ENCODE assay signal across 40 mouse cellular contexts in genomic region chr4:53018392-53018791, GRCm38 (mm10). TPM values are rescaled to one million over a fixed set of nuclear protein-coding genes. Genes with fewer than 3 reads are reported as not detected.
"Had no signal": no experiment of that assay in that cellular context is flagged by ENCODE, and none has a peak within 500 bp of the region (broad histone marks: within the 10 kb centered on the region; RNA-seq: fewer than 3 reads in every experiment).

No protein-coding gene starts in this region.

- DNase-seq: cerebellum, adult 2 months; cerebellum, adult 8-10 months; cerebellum, adult 9-10 months; cerebellum, adult 9-11 months; cerebellum, postnatal 10 days; cerebellum, postnatal 14 days; cerebellum, postnatal 25 days; cerebellum, postnatal 36 days; embryo, embryonic 11 days; forebrain, postnatal 0 days; gastrocnemius, adult 2 months; gastrocnemius, postnatal 10 days; gastrocnemius, postnatal 14 days; gastrocnemius, postnatal 25 days; gastrocnemius, postnatal 36 days; heart, adult 11 months; heart, adult 18-20 months; heart, adult 2 months had no signal

- H3K9me3 ChIP-seq: forebrain, embryonic 12.5 days; forebrain, embryonic 15.5 days had no signal

- H3K27ac ChIP-seq: embryonic facial prominence, embryonic 10.5 days; embryonic facial prominence, embryonic 12.5 days; embryonic facial prominence, embryonic 13.5 days; embryonic facial prominence, embryonic 15.5 days; forebrain, embryonic 10.5 days; forebrain, embryonic 12.5 days; forebrain, embryonic 13.5 days; forebrain, embryonic 15.5 days; gastrocnemius, adult 2 months; heart, adult 2 months had no signal

- H3K27me3 ChIP-seq: embryonic facial prominence, embryonic 12.5 days; embryonic facial prominence, embryonic 13.5 days; embryonic facial prominence, embryonic 15.5 days; forebrain, embryonic 12.5 days; forebrain, embryonic 13.5 days; forebrain, embryonic 15.5 days had no signal

- ATAC-seq: forebrain, embryonic 13.5 days; forebrain, embryonic 14.5 days; forebrain, embryonic 15.5 days; forebrain, embryonic 16.5 days; forebrain, postnatal 0 days had no signal

- H3K4me3 ChIP-seq: embryonic facial prominence, embryonic 10.5 days; embryonic facial prominence, embryonic 12.5 days; embryonic facial prominence, embryonic 13.5 days; embryonic facial prominence, embryonic 15.5 days; erythroblast, embryonic 14.5 days; forebrain, embryonic 10.5 days; forebrain, embryonic 12.5 days; forebrain, embryonic 13.5 days; forebrain, embryonic 15.5 days; gastrocnemius, adult 2 months; heart, adult 2 months had no signal

- H3K4me2 ChIP-seq: embryonic facial prominence, embryonic 12.5 days; embryonic facial prominence, embryonic 13.5 days; embryonic facial prominence, embryonic 15.5 days; forebrain, embryonic 12.5 days; forebrain, embryonic 13.5 days; forebrain, embryonic 15.5 days had no signal

- H3K4me1 ChIP-seq: embryonic facial prominence, embryonic 10.5 days; embryonic facial prominence, embryonic 12.5 days; embryonic facial prominence, embryonic 13.5 days; embryonic facial prominence, embryonic 15.5 days; forebrain, embryonic 10.5 days; forebrain, embryonic 12.5 days; forebrain, embryonic 13.5 days; forebrain, embryonic 15.5 days had no signal

- H3K9ac ChIP-seq: embryonic facial prominence, embryonic 12.5 days; embryonic facial prominence, embryonic 13.5 days; embryonic facial prominence, embryonic 15.5 days; forebrain, embryonic 12.5 days; forebrain, embryonic 13.5 days; forebrain, embryonic 15.5 days; forebrain, postnatal 0 days had no signal

RNA-seq across cellular contexts. Expression of gene Nipsnap3a, which starts 29.3 kb away (rescaled TPM):
- total RNA-seq: common myeloid progenitor, adult 5-6 weeks; forebrain, postnatal 0 days; gastrocnemius, adult 18-20 months; gastrocnemius, adult 2 months; gastrocnemius, adult 8-10 months; gastrocnemius, postnatal 10 days; gastrocnemius, postnatal 14 days; gastrocnemius, postnatal 25 days; gastrocnemius, postnatal 36 days; gastrocnemius, postnatal 4 days; granulocyte monocyte progenitor cell, adult 5-6 weeks; heart, adult 18-20 months; heart, adult 2 months had no signal
- polyA plus RNA-seq: cerebellum, adult 2 months; cortical plate, adult 2 months; embryonic facial prominence, embryonic 10.5 days; embryonic facial prominence, embryonic 11.5 days; embryonic facial prominence, embryonic 12.5 days; embryonic facial prominence, embryonic 13.5 days; embryonic facial prominence, embryonic 15.5 days; erythroblast, embryonic 14.5 days; forebrain, embryonic 10.5 days; forebrain, embryonic 11.5 days; forebrain, embryonic 12.5 days; forebrain, embryonic 13.5 days; forebrain, embryonic 14.5 days; forebrain, embryonic 15.5 days; forebrain, embryonic 16.5 days; forebrain, postnatal 0 days; frontal cortex, adult 2 months; gonadal fat pad, adult 2 months; heart, adult 2 months had no signal

RNA-seq across cellular contexts. Expression of gene Olfr270, which starts 54.0 kb away (rescaled TPM):
- total RNA-seq: common myeloid progenitor, adult 5-6 weeks; forebrain, postnatal 0 days; gastrocnemius, adult 18-20 months; gastrocnemius, adult 2 months; gastrocnemius, adult 8-10 months; gastrocnemius, postnatal 10 days; gastrocnemius, postnatal 14 days; gastrocnemius, postnatal 25 days; gastrocnemius, postnatal 36 days; gastrocnemius, postnatal 4 days; granulocyte monocyte progenitor cell, adult 5-6 weeks; heart, adult 18-20 months; heart, adult 2 months had no signal
- polyA plus RNA-seq: cerebellum, adult 2 months; cortical plate, adult 2 months; embryonic facial prominence, embryonic 10.5 days; embryonic facial prominence, embryonic 11.5 days; embryonic facial prominence, embryonic 12.5 days; embryonic facial prominence, embryonic 13.5 days; embryonic facial prominence, embryonic 14.5 days; embryonic facial prominence, embryonic 15.5 days; erythroblast, embryonic 14.5 days; forebrain, embryonic 10.5 days; forebrain, embryonic 11.5 days; forebrain, embryonic 12.5 days; forebrain, embryonic 13.5 days; forebrain, embryonic 14.5 days; forebrain, embryonic 15.5 days; forebrain, embryonic 16.5 days; forebrain, postnatal 0 days; frontal cortex, adult 2 months; heart, adult 2 months had no signal
